Mouse (Mus musculus): ENCODE measurements around the gene Esam.

The Esam gene

GRCm38 (mm10) chr9:37530031-37530887 lies 2.4 kb downstream of the Esam start:
- DNase-seq (ENCODE audit: low spot score in 2 of 2): peak in 1 of 2 experiments; percentile 34

GRCm38 (mm10) chr9:37530888-37531705 lies 3.2 kb downstream of the Esam start:
- peak; percentile 72 to 76 for DNase-seq (ENCODE audit: low spot score in 2 of 2)

GRCm38 (mm10) chr9:37536851-37537250 lies 9.0 kb downstream of the Esam start:
- DNase-seq (ENCODE audit: low spot score in 2 of 2): no peak

- no peak for DNase-seq (ENCODE audit: low spot score in 2 of 2)
These were observed 9.9 kb downstream of the Esam start for GRCm38 (mm10) chr9:37537658-37538250.

GRCm38 (mm10) chr9:37539170-37540025 lies 11.5 kb downstream of the Esam start, which contains the start of gene Vsig2:
TSS of gene Vsig2 (plus strand) at chr9:37539255.
- DNase-seq (ENCODE audit: low spot score in 2 of 2): peak; percentile 40 to 42

- DNase-seq (ENCODE audit: low spot score in 2 of 2): no peak
These were observed 12.3 kb downstream of the Esam start for GRCm38 (mm10) chr9:37540226-37540625.

- no peak for DNase-seq (ENCODE audit: low spot score in 2 of 2)
These were observed 13.1 kb downstream of the Esam start for GRCm38 (mm10) chr9:37540701-37541575.

GRCm38 (mm10) chr9:37541851-37542642 lies 14.2 kb downstream of the Esam start:
- no peak for DNase-seq (ENCODE audit: low spot score in 2 of 2)

GRCm38 (mm10) chr9:37543869-37544440 lies 16.1 kb downstream of the Esam start:
- DNase-seq (ENCODE audit: low spot score in 2 of 2): no peak

- DNase-seq (ENCODE audit: low spot score in 2 of 2): peak; percentile 50 to 60
These were observed 16.7 kb downstream of the Esam start for GRCm38 (mm10) chr9:37544447-37545165.

- DNase-seq (ENCODE audit: low spot score in 2 of 2): no peak
These were observed 17.3 kb downstream of the Esam start for GRCm38 (mm10) chr9:37545166-37545610.

- no peak for DNase-seq (ENCODE audit: low spot score in 2 of 2)
These were observed 18.1 kb downstream of the Esam start for GRCm38 (mm10) chr9:37545847-37546452.

GRCm38 (mm10) chr9:37546889-37547288 lies 19.0 kb downstream of the Esam start:
- DNase-seq (ENCODE audit: low spot score in 2 of 2): no peak

- no peak for DNase-seq (ENCODE audit: low spot score in 2 of 2)
These were observed 22.6 kb downstream of the Esam start for GRCm38 (mm10) chr9:37550435-37550834.

- DNase-seq (ENCODE audit: low spot score in 2 of 2): no peak
These were observed 24.1 kb downstream of the Esam start for GRCm38 (mm10) chr9:37551751-37552531.

GRCm38 (mm10) chr9:37552536-37553293 lies 24.8 kb downstream of the Esam start, which contains the start of gene Nrgn:
TSS of gene Nrgn (minus strand) at chr9:37552904.
- peak; percentile 50 to 81 for DNase-seq (ENCODE audit: low spot score in 2 of 2)

Data from urinary bladder, adult 18-20 months (tissue).